Mouse (Mus musculus): ENCODE data around the gene Runx1. TPM values are rescaled to one million over a fixed set of nuclear protein-coding genes. Genes with fewer than 3 reads are reported as not detected.

Runx1 gene
- polyA plus RNA-seq, 1 experiment from 2014 or later, result 2.1 TPM

- no peak overlapping the region for H3K9ac ChIP-seq
- no peak for ATAC-seq (replicated peaks; ENCODE audit: low FRiP score)
These were observed 63.9 kb downstream of the Runx1 start for GRCm38 (mm10) chr16:92761968-92762521.

GRCm38 (mm10) chr16:92760091-92760490 is 65.9 kb downstream of the Runx1 start:
- H3K9me3 ChIP-seq (replicated peaks), result no peaks in the 10 kb centered on the region
- H3K27ac ChIP-seq, result no peak overlapping the region
- H3K4me3 ChIP-seq (replicated peaks), result no peak overlapping the region
- H3K36me3 ChIP-seq, result no peaks in the 10 kb centered on the region
- no peak for ATAC-seq (replicated peaks; ENCODE audit: low FRiP score)
- 0 out of 2 replicates have a peak, but pooled peaks cover 4% of the 10 kb centered on the region for H3K4me1 ChIP-seq
- 77% methylated on average over 3 of the region's 3 CpGs for WGBS
- no peaks in the 10 kb centered on the region; the same call in 1 of the 2 replicates for H3K27me3 ChIP-seq
- no peak overlapping the region for H3K9ac ChIP-seq
- no peak overlapping the region for H3K4me2 ChIP-seq

More at GRCm38 (mm10) chr16:92761968-92762521, 63.9 kb downstream of the Runx1 start:
- Histone ChIP-seq H3K27me3 (no peaks in the 10 kb centered on the region; the same call in 1 of the 2 replicates), H3K27ac (no peak overlapping the region), H3K36me3 (no peaks in the 10 kb centered on the region), H3K4me2 (0 out of 2 replicates have a peak overlapping the region, but pooled peaks have one; percentile 23), H3K9me3 (replicated peaks) (no peaks in the 10 kb centered on the region), H3K4me3 (replicated peaks) (no peak overlapping the region), H3K4me1 (0 out of 2 replicates have a peak, but pooled peaks cover 4% of the 10 kb centered on the region)
- 38% methylated on average over 15 of the region's 15 CpGs for WGBS

- Histone ChIP-seq H3K27ac (no peak overlapping the region), H3K4me3 (replicated peaks) (no peak overlapping the region), H3K27me3 (no peaks in the 10 kb centered on the region; the same call in 1 of the 2 replicates), H3K9me3 (replicated peaks) (no peaks in the 10 kb centered on the region), H3K4me2 (no peak overlapping the region), H3K4me1 (0 out of 2 replicates have a peak, but pooled peaks cover 4% of the 10 kb centered on the region), H3K9ac (no peak overlapping the region), H3K36me3 (no peaks in the 10 kb centered on the region)
- no peak for ATAC-seq (replicated peaks; ENCODE audit: low FRiP score)
- 79% methylated on average over 4 of the region's 4 CpGs for WGBS
These were observed 68.4 kb downstream of the Runx1 start for GRCm38 (mm10) chr16:92757564-92757963.

GRCm38 (mm10) chr16:92753944-92754343 is 72.0 kb downstream of the Runx1 start:
- no peak overlapping the region for H3K9ac ChIP-seq
- no peaks in the 10 kb centered on the region for H3K27me3 ChIP-seq
- no peaks in the 10 kb centered on the region for H3K9me3 ChIP-seq (replicated peaks)
- WGBS, result 79% methylated on average over 3 of the region's 3 CpGs
- no peak overlapping the region for H3K4me2 ChIP-seq
- ATAC-seq (replicated peaks; ENCODE audit: low FRiP score), result no peak
- no peaks in the 10 kb centered on the region for H3K4me1 ChIP-seq
- H3K4me3 ChIP-seq (replicated peaks), result no peak overlapping the region
- H3K36me3 ChIP-seq, result no peaks in the 10 kb centered on the region
- no peak overlapping the region for H3K27ac ChIP-seq

- Histone ChIP-seq H3K9me3 (replicated peaks) (no peaks in the 10 kb centered on the region), H3K9ac (no peak overlapping the region), H3K27ac (no peak overlapping the region), H3K4me2 (no peak overlapping the region), H3K4me3 (replicated peaks) (no peak overlapping the region), H3K27me3 (no peaks in the 10 kb centered on the region), H3K36me3 (no peaks in the 10 kb centered on the region), H3K4me1 (no peaks in the 10 kb centered on the region)
- 89% methylated on average over 8 of the region's 8 CpGs for WGBS
- no peak for ATAC-seq (replicated peaks; ENCODE audit: low FRiP score)
These were observed 72.8 kb downstream of the Runx1 start for GRCm38 (mm10) chr16:92753139-92753538.

GRCm38 (mm10) chr16:92748272-92748671 is 77.7 kb downstream of the Runx1 start:
- H3K9me3 ChIP-seq (replicated peaks), result no peaks in the 10 kb centered on the region
- no peak overlapping the region for H3K4me3 ChIP-seq (replicated peaks)
- 79% methylated on average over 1 of the region's 1 CpGs for WGBS
- H3K9ac ChIP-seq, result no peak overlapping the region
- no peak for ATAC-seq (replicated peaks; ENCODE audit: low FRiP score)
- H3K4me1 ChIP-seq, result no peaks in the 10 kb centered on the region
- peaks cover 6% of the 10 kb centered on the region; the same call in 1 of the 2 replicates for H3K27me3 ChIP-seq
- H3K4me2 ChIP-seq, result no peak overlapping the region
- H3K27ac ChIP-seq, result no peak overlapping the region
- no peaks in the 10 kb centered on the region for H3K36me3 ChIP-seq

- ATAC-seq (replicated peaks; ENCODE audit: low FRiP score), result no peak
- H3K4me1 ChIP-seq, result no peaks in the 10 kb centered on the region
- no peaks in the 10 kb centered on the region for H3K9me3 ChIP-seq (replicated peaks)
- no peak overlapping the region for H3K27ac ChIP-seq
- no peak overlapping the region for H3K4me2 ChIP-seq
- H3K4me3 ChIP-seq (replicated peaks), result no peak overlapping the region
- 74% methylated on average over 2 of the region's 2 CpGs for WGBS
- H3K36me3 ChIP-seq, result no peaks in the 10 kb centered on the region
- H3K27me3 ChIP-seq, result peaks cover 6% of the 10 kb centered on the region; the same call in 1 of the 2 replicates
- H3K9ac ChIP-seq, result no peak overlapping the region
These were observed 78.9 kb downstream of the Runx1 start for GRCm38 (mm10) chr16:92747062-92747461.

GRCm38 (mm10) chr16:92745239-92745638 is 80.7 kb downstream of the Runx1 start:
- WGBS, result 52% methylated on average over 3 of the region's 3 CpGs
- no peak overlapping the region for H3K27ac ChIP-seq
- H3K4me3 ChIP-seq (replicated peaks), result no peak overlapping the region
- H3K9me3 ChIP-seq (replicated peaks), result no peaks in the 10 kb centered on the region
- no peak overlapping the region for H3K9ac ChIP-seq
- no peak overlapping the region for H3K4me2 ChIP-seq
- no peak for ATAC-seq (replicated peaks; ENCODE audit: low FRiP score)
- H3K4me1 ChIP-seq, result no peaks in the 10 kb centered on the region
- H3K36me3 ChIP-seq, result no peaks in the 10 kb centered on the region
- peaks cover 9% of the 10 kb centered on the region; the same call in 1 of the 2 replicates for H3K27me3 ChIP-seq

- Histone ChIP-seq H3K9me3 (replicated peaks) (no peaks in the 10 kb centered on the region), H3K27ac (no peak overlapping the region), H3K4me3 (replicated peaks) (no peak overlapping the region), H3K4me2 (no peak overlapping the region), H3K36me3 (no peaks in the 10 kb centered on the region), H3K9ac (no peak overlapping the region), H3K4me1 (no peaks in the 10 kb centered on the region), H3K27me3 (peaks cover 9% of the 10 kb centered on the region; the same call in 1 of the 2 replicates)
- ATAC-seq (replicated peaks; ENCODE audit: low FRiP score), result no peak
- 72% methylated on average over 12 of the region's 12 CpGs for WGBS
These were observed 81.7 kb downstream of the Runx1 start for GRCm38 (mm10) chr16:92744172-92744777.

GRCm38 (mm10) chr16:92743755-92744154 is 82.2 kb downstream of the Runx1 start:
- Histone ChIP-seq H3K4me1 (no peaks in the 10 kb centered on the region), H3K27me3 (peaks cover 9% of the 10 kb centered on the region; the same call in 1 of the 2 replicates), H3K4me2 (no peak overlapping the region), H3K9me3 (replicated peaks) (no peaks in the 10 kb centered on the region), H3K27ac (no peak overlapping the region), H3K4me3 (replicated peaks) (no peak overlapping the region), H3K9ac (no peak overlapping the region), H3K36me3 (no peaks in the 10 kb centered on the region)
- no peak for ATAC-seq (replicated peaks; ENCODE audit: low FRiP score)
- 79% methylated on average over 4 of the region's 4 CpGs for WGBS

- H3K27me3 ChIP-seq, result peaks cover 9% of the 10 kb centered on the region; the same call in 1 of the 2 replicates
- WGBS, result 91% methylated on average over 8 of the region's 8 CpGs
- no peak overlapping the region for H3K27ac ChIP-seq
- no peaks in the 10 kb centered on the region for H3K9me3 ChIP-seq (replicated peaks)
- H3K36me3 ChIP-seq, result no peaks in the 10 kb centered on the region
- H3K4me3 ChIP-seq (replicated peaks), result no peak overlapping the region
- no peak overlapping the region for H3K4me2 ChIP-seq
- H3K9ac ChIP-seq, result no peak overlapping the region
- no peaks in the 10 kb centered on the region for H3K4me1 ChIP-seq
- no peak for ATAC-seq (replicated peaks; ENCODE audit: low FRiP score)
These were observed 84.6 kb downstream of the Runx1 start for GRCm38 (mm10) chr16:92741342-92741741.

GRCm38 (mm10) chr16:92740541-92740940 is 85.4 kb downstream of the Runx1 start:
- WGBS, result 85% methylated on average over 9 of the region's 9 CpGs
- Histone ChIP-seq H3K9ac (no peak overlapping the region), H3K9me3 (replicated peaks) (no peaks in the 10 kb centered on the region), H3K36me3 (no peaks in the 10 kb centered on the region), H3K27ac (no peak overlapping the region), H3K4me2 (no peak overlapping the region), H3K27me3 (peaks cover 9% of the 10 kb centered on the region; the same call in 1 of the 2 replicates), H3K4me3 (replicated peaks) (no peak overlapping the region), H3K4me1 (no peaks in the 10 kb centered on the region)
- no peak for ATAC-seq (replicated peaks; ENCODE audit: low FRiP score)
